33 mouse cellular contexts compared by ENCODE assay signal in the genomic region with DNA sequence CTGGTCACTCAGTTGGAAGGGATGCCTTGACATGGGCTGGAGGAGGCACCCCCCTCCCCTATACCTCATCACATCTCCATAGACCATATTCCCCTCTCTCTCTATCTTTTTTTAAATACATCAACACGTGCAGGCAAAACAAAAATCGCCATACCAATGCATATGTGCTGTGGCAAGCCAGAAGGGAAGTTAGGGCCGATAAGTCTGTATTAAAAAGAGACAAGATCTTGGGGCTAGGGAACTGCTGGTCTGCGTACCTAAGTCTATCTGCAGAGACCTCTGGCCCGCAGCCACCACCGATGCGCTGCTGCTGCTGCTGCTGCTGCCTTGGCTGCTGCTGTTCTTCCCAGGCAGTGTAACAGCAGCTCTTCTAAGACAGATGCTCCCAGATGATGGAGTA. TPM values are rescaled to one million over a fixed set of nuclear protein-coding genes. Genes with fewer than 3 reads are reported as not detected.
A peak's percentile ranks its signal among the peaks of the same experiment; 100 is the strongest.
DNase-seq lines count a peak whose midpoint lies in the region; ATAC-seq and TF ChIP-seq lines count a peak whose summit lies in the region.
"Had no signal": no experiment of that assay in that cellular context is flagged by ENCODE, and none has a peak within 500 bp of the region (broad histone marks: within the 10 kb centered on the region; RNA-seq: fewer than 3 reads in every experiment).

No protein-coding gene starts in this region.

- no peak for TF ChIP-seq POLR2A in limb, embryonic 14.5 days (IDR thresholded peaks at IDR 0.05; ENCODE audit: borderline replicate concordance, extremely low read depth, insufficient read depth, insufficient read length)

- no peak for ATAC-seq in limb, embryonic 14.5 days (ENCODE audit: low FRiP score, low read depth)
- no peak for ATAC-seq in embryonic facial prominence, embryonic 15.5 days (ENCODE audit: insufficient number of reproducible peaks, low FRiP score, low TSS enrichment, low read depth)
- ATAC-seq in stomach, postnatal 0 days (ENCODE audit: low FRiP score, low TSS enrichment) = no peak
- ATAC-seq: forebrain, embryonic 14.5 days; forebrain, postnatal 0 days; hindbrain, embryonic 16.5 days; intestine, embryonic 15.5 days; Patski had no signal

- peaks cover 13% of the 10 kb centered on the region; the same call in 1 of the 2 replicates for H3K4me1 ChIP-seq in limb, embryonic 14.5 days (ENCODE audit: control insufficient read depth, insufficient read depth, low read length)
- peaks cover 22% of the 10 kb centered on the region for H3K4me1 ChIP-seq in limb, embryonic 10.5 days
- H3K4me1 ChIP-seq in embryonic facial prominence, embryonic 15.5 days = peaks cover 31% of the 10 kb centered on the region
- H3K4me1 ChIP-seq in stomach, postnatal 0 days (replicated peaks; ENCODE audit: control insufficient read depth, insufficient read depth) = no peaks in the 10 kb centered on the region

- TF ChIP-seq CTCF in stomach, postnatal 0 days (IDR thresholded peaks at IDR 0.05; ENCODE audit: low read depth) = no peak

- H3K4me2 ChIP-seq in limb, embryonic 14.5 days (replicated peaks; ENCODE audit: low read depth, low read length, severe bottlenecking) = no peak overlapping the region
- no peak overlapping the region for H3K4me2 ChIP-seq in embryonic facial prominence, embryonic 15.5 days (replicated peaks)
- no peak overlapping the region for H3K4me2 ChIP-seq in stomach, postnatal 0 days (replicated peaks; ENCODE audit: low read depth)
- H3K4me2 ChIP-seq: heart, embryonic 12.5 days; heart, embryonic 15.5 days; hindbrain, embryonic 13.5 days; intestine, embryonic 15.5 days had no signal

- 77% methylated on average over 7 of the region's 7 CpGs for WGBS in limb, embryonic 14.5 days
- WGBS in limb, embryonic 10.5 days = 81% methylated on average over 7 of the region's 7 CpGs
- 86% methylated on average over 7 of the region's 7 CpGs for WGBS in embryonic facial prominence, embryonic 15.5 days
- WGBS in stomach, postnatal 0 days = 75% methylated on average over 7 of the region's 7 CpGs

- peaks cover 16% of the 10 kb centered on the region for H3K36me3 ChIP-seq in limb, embryonic 14.5 days (ENCODE audit: control insufficient read depth, insufficient read depth, low read length)
- H3K36me3 ChIP-seq in limb, embryonic 10.5 days = peaks cover 30% of the 10 kb centered on the region
- 0 out of 2 replicates have a peak, but pooled peaks cover 7% of the 10 kb centered on the region for H3K36me3 ChIP-seq in embryonic facial prominence, embryonic 15.5 days
- H3K36me3 ChIP-seq in stomach, postnatal 0 days (ENCODE audit: control insufficient read depth, insufficient read depth, low read length) = 0 out of 2 replicates have a peak, but pooled peaks cover 2% of the 10 kb centered on the region

- no peaks in the 10 kb centered on the region for H3K9me3 ChIP-seq in limb, embryonic 14.5 days (ENCODE audit: control insufficient read depth, low read length)
- no peaks in the 10 kb centered on the region for H3K9me3 ChIP-seq in limb, embryonic 10.5 days (replicated peaks)
- no peaks in the 10 kb centered on the region for H3K9me3 ChIP-seq in embryonic facial prominence, embryonic 15.5 days (replicated peaks)
- no peaks in the 10 kb centered on the region for H3K9me3 ChIP-seq in stomach, postnatal 0 days (ENCODE audit: control insufficient read depth, low read length)
- H3K9me3 ChIP-seq: G1E; heart, embryonic 12.5 days; heart, embryonic 15.5 days; hindbrain, embryonic 10.5 days; hindbrain, embryonic 13.5 days; intestine, embryonic 15.5 days had no signal

- no peaks in the 10 kb centered on the region for H3K27me3 ChIP-seq in limb, embryonic 14.5 days (ENCODE audit: control insufficient read depth, insufficient read depth, low read length)
- 0 out of 2 replicates have a peak, but pooled peaks cover 4% of the 10 kb centered on the region for H3K27me3 ChIP-seq in limb, embryonic 10.5 days (ENCODE audit: low read depth, poor library complexity, severe bottlenecking)
- no peaks in the 10 kb centered on the region for H3K27me3 ChIP-seq in embryonic facial prominence, embryonic 15.5 days
- H3K27me3 ChIP-seq in stomach, postnatal 0 days (ENCODE audit: control insufficient read depth, insufficient read depth, low read length) = no peaks in the 10 kb centered on the region
- H3K27me3 ChIP-seq: CH12.LX; intestine, embryonic 15.5 days; Patski had no signal

- DNase-seq in limb, embryonic 14.5 days (ENCODE audit: low spot score) = no peak
- DNase-seq in limb, embryonic 10.5 days (ENCODE audit: low spot score) = no peak
- peak; percentile 13 for DNase-seq in MEL-GATA-1-ER (ENCODE audit: extremely low read depth, low read depth)
- DNase-seq in stomach, postnatal 0 days (ENCODE audit: low spot score) = peak; percentile 12
- DNase-seq in thymus, adult 18-20 months = no peak
- DNase-seq in thymus, postnatal 14 days = no peak
- DNase-seq: adrenal gland, adult 2 months; adrenal gland, postnatal 14 days; B cell, adult 2 months; cerebellum, adult 11-12 months; cerebellum, adult 8-10 months; cerebellum, postnatal 10 days; cerebellum, postnatal 36 days; embryo, embryonic 11 days; forebrain, postnatal 0 days; gastrocnemius, adult 2 months; gastrocnemius, postnatal 14 days; heart, adult 11 months; heart, postnatal 10 days; heart, postnatal 36 days had no signal

- H3K9ac ChIP-seq in limb, embryonic 14.5 days (ENCODE audit: low read depth, low read length, severe bottlenecking) = no peak overlapping the region
- no peak overlapping the region for H3K9ac ChIP-seq in embryonic facial prominence, embryonic 15.5 days
- H3K9ac ChIP-seq in stomach, postnatal 0 days (ENCODE audit: low read length) = no peak overlapping the region
- H3K9ac ChIP-seq: forebrain, postnatal 0 days; heart, embryonic 12.5 days; heart, embryonic 15.5 days; hindbrain, embryonic 13.5 days; intestine, embryonic 15.5 days had no signal

- TF ChIP-seq EP300 in stomach, postnatal 0 days (optimal IDR thresholded peaks at IDR 0.05) = no peak

- peak overlapping the region; percentile 59; the same call in 1 of the 2 replicates for H3K27ac ChIP-seq in limb, embryonic 14.5 days (replicated peaks; ENCODE audit: low read depth, low read length)
- no peak overlapping the region for H3K27ac ChIP-seq in limb, embryonic 10.5 days
- peak overlapping the region; percentile 84; the same call in 1 of the 2 replicates for H3K27ac ChIP-seq in embryonic facial prominence, embryonic 15.5 days (replicated peaks)
- no peak overlapping the region for H3K27ac ChIP-seq in stomach, postnatal 0 days (replicated peaks)
- H3K27ac ChIP-seq: gastrocnemius, adult 2 months; heart, embryonic 15.5 days; hindbrain, embryonic 10.5 days; hindbrain, embryonic 13.5 days; intestine, embryonic 15.5 days had no signal

- no peak overlapping the region for H3K4me3 ChIP-seq in limb, embryonic 14.5 days (replicated peaks; ENCODE audit: low read length)
- no peak overlapping the region for H3K4me3 ChIP-seq in limb, embryonic 10.5 days
- no peak overlapping the region for H3K4me3 ChIP-seq in embryonic facial prominence, embryonic 15.5 days (replicated peaks)
- no peak overlapping the region for H3K4me3 ChIP-seq in stomach, postnatal 0 days (ENCODE audit: low read depth, low read length)
- H3K4me3 ChIP-seq: gastrocnemius, adult 2 months; heart, embryonic 12.5 days; heart, embryonic 15.5 days; hindbrain, embryonic 10.5 days; hindbrain, embryonic 13.5 days; intestine, embryonic 15.5 days had no signal

RNA-seq across cellular contexts. Expression of a gene that starts 30.0 kb away (rescaled TPM):
- 5.0 and 7.4 TPM in 2 replicates for polyA plus RNA-seq in limb, embryonic 14.5 days (2012; rRNA removed)
- 4.9 and 6.4 TPM in 2 replicates for polyA plus RNA-seq in limb, embryonic 14.5 days (2014; fragmentation: Nextera tagmentation; extraction: Ambion mirVana)
- polyA plus RNA-seq in limb, embryonic 10.5 days (2016; fragmentation: Nextera tagmentation; extraction: Ambion mirVana) = 3.4 and 4.1 TPM in 2 replicates
- polyA plus RNA-seq in embryonic facial prominence, embryonic 15.5 days (2015; fragmentation: Nextera tagmentation; extraction: Ambion mirVana) = 5.1 and 5.8 TPM in 2 replicates
- 3.3 and 3.5 TPM in 2 replicates for polyA plus RNA-seq in stomach, postnatal 0 days (2015; fragmentation: Nextera tagmentation; extraction: Ambion mirVana)
- polyA plus RNA-seq: cortical plate, adult 2 months; frontal cortex, adult 2 months; G1E; Patski had no signal

RNA-seq across cellular contexts. Expression of a gene that starts 44.4 kb away (rescaled TPM):
- polyA plus RNA-seq in limb, embryonic 14.5 days (2012; rRNA removed) = 85.6 and 102 TPM in 2 replicates
- 17.4 and 17.9 TPM in 2 replicates for polyA plus RNA-seq in limb, embryonic 14.5 days (2014; fragmentation: Nextera tagmentation; extraction: Ambion mirVana)
- polyA plus RNA-seq in limb, embryonic 10.5 days (2016; fragmentation: Nextera tagmentation; extraction: Ambion mirVana) = 5.2 and 9.8 TPM in 2 replicates
- 17.9 and 18.8 TPM in 2 replicates for polyA plus RNA-seq in embryonic facial prominence, embryonic 15.5 days (2015; fragmentation: Nextera tagmentation; extraction: Ambion mirVana)
- polyA plus RNA-seq in stomach, postnatal 0 days (2015; fragmentation: Nextera tagmentation; extraction: Ambion mirVana) = 8.7 and 9.2 TPM in 2 replicates

Comparison
In these comparisons a context has a peak if more than half of its experiments do, and no peak if none do; other contexts are left out.
1. H3K27ac ChIP-seq: peak in limb, embryonic 14.5 days (single experiment) and embryonic facial prominence, embryonic 15.5 days (single experiment); none in limb, embryonic 10.5 days (single experiment) and stomach, postnatal 0 days (single experiment).
2. DNase-seq: peak in MEL-GATA-1-ER (single experiment) and stomach, postnatal 0 days (single experiment); none in limb, embryonic 14.5 days (single experiment), limb, embryonic 10.5 days (single experiment), thymus, adult 18-20 months (0 of 2) and thymus, postnatal 14 days (single experiment).